Mouse (Mus musculus) megakaryocyte, embryonic 14.5 days (primary cell): ENCODE results near the gene Wdr62.

Experiments
- FLI1 ChIP-seq: IDR thresholded peaks from 2 replicates; pipeline ENCODE4 v1.6.1; 2012; ENCODE audit warnings: low read length, inconsistent platforms, mixed read lengths
- GATA1 ChIP-seq: IDR thresholded peaks from 3 replicates; pipeline ENCODE4 v1.6.1; 2012; ENCODE audit warnings: mixed read lengths, low read length, inconsistent platforms, borderline replicate concordance

DNA sequence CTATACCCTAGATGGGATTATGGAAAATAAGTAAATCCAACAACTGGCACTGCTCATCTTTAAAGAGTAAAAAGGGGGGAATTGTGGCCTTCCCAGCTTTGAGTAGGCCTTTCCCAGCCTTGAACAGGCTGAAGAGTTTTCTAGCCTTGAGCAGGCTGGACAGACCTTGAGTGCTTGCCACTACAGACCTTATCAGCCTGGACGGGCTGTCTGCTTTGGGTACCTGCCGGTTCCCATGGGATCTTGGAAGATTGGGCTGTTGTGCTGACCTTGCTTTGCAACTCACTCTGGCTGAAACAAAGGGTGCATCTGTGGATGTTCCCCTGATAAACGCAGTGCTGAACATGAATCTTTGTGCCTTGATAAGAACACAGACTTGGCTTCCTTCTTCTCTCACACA is 66.3 kb downstream of the Wdr62 start:
- TF ChIP-seq GATA1 (no peak), FLI1 (no peak)
